Mouse (Mus musculus) bone marrow macrophage, adult 2 months (primary cell): Measurements from ENCODE around the gene Gpsm3. TPM values are rescaled to one million over a fixed set of nuclear protein-coding genes. Genes with fewer than 3 reads are reported as not detected.

Experiments
- H3K27ac ChIP-seq: 2 replicates; pipeline ENCODE4 v1.5.1; 2012; ENCODE audit warnings: low read depth, low read length; ENCODE audit not compliant: insufficient read depth
- H3K4me1 ChIP-seq: 2 replicates; pipeline ENCODE4 v1.6.1; 2012; ENCODE audit warnings: low read length; ENCODE audit not compliant: control insufficient read depth, insufficient read depth
- H3K4me3 ChIP-seq: 2 replicates; pipeline ENCODE4 v1.5.1; 2012; ENCODE audit warnings: mild to moderate bottlenecking, low read length, moderate library complexity; ENCODE audit not compliant: insufficient read depth
- CTCF ChIP-seq: IDR thresholded peaks from 2 replicates; pipeline ENCODE4 v1.5.1; 2012; ENCODE audit warnings: low read depth, mild to moderate bottlenecking, low read length, moderate library complexity
- POLR2A ChIP-seq: IDR thresholded peaks from 2 replicates; pipeline ENCODE4 v1.6.1; 2012; ENCODE audit warnings: mild to moderate bottlenecking, low read depth, low read length, borderline replicate concordance
- polyA plus RNA-seq: library from polyadenylated mRNA; stranded (reverse); fragments of >200 nt; gene quantifications from 2 replicates; pipeline ENCODE4 v1.2.4, GENCODE M21; 2012; ENCODE audit not compliant: missing spikeins, insufficient read depth, insufficient read length

Gene Gpsm3
- polyA plus RNA-seq, 1 experiment: 244 TPM

- peaks cover 10% of the 10 kb centered on the region for H3K4me1 ChIP-seq
- no peak overlapping the region for H3K4me3 ChIP-seq
- TF ChIP-seq POLR2A: no peak
- TF ChIP-seq CTCF: no peak
- H3K27ac ChIP-seq: no peak overlapping the region
These were observed 11.5 kb upstream of the Gpsm3 start for GRCm38 (mm10) chr17:34578070-34578469.

- Histone ChIP-seq H3K4me3 (no peak overlapping the region), H3K27ac (no peak overlapping the region), H3K4me1 (peaks cover 12% of the 10 kb centered on the region)
- TF ChIP-seq POLR2A: no peak
- no peak for TF ChIP-seq CTCF
These were observed 7.1 kb upstream of the Gpsm3 start for GRCm38 (mm10) chr17:34582528-34582927.

GRCm38 (mm10) chr17:34583397-34583796 is 6.2 kb upstream of the Gpsm3 start:
- TF ChIP-seq POLR2A (no peak), CTCF (no peak)
- peaks cover 4% of the 10 kb centered on the region; the same call in 1 of the 2 replicates for H3K4me1 ChIP-seq
- H3K27ac ChIP-seq: no peak overlapping the region
- no peak overlapping the region for H3K4me3 ChIP-seq

- Histone ChIP-seq H3K27ac (no peak overlapping the region), H3K4me3 (no peak overlapping the region), H3K4me1 (peaks cover 7% of the 10 kb centered on the region)
- TF ChIP-seq CTCF: no peak
- TF ChIP-seq POLR2A: no peak
These were observed 5.8 kb upstream of the Gpsm3 start for GRCm38 (mm10) chr17:34583819-34584218.

- H3K4me1 ChIP-seq: peaks cover 12% of the 10 kb centered on the region
- TF ChIP-seq CTCF: no peak
- no peak for TF ChIP-seq POLR2A
- H3K27ac ChIP-seq: no peak overlapping the region
- no peak overlapping the region for H3K4me3 ChIP-seq
These were observed 4.5 kb upstream of the Gpsm3 start for GRCm38 (mm10) chr17:34585121-34585520.

- no peak for TF ChIP-seq POLR2A
- TF ChIP-seq CTCF: no peak
These were observed 3.5 kb upstream of the Gpsm3 start for GRCm38 (mm10) chr17:34585877-34586771.

GRCm38 (mm10) chr17:34586796-34587422 is 2.7 kb upstream of the Gpsm3 start:
- H3K27ac ChIP-seq: peak overlapping the region; percentile 62
- no peak for TF ChIP-seq POLR2A
- TF ChIP-seq CTCF: no peak
- H3K4me3 ChIP-seq: peak overlapping the region; percentile 83
- H3K4me1 ChIP-seq: peaks cover 17% of the 10 kb centered on the region

More at GRCm38 (mm10) chr17:34585877-34586771, 3.5 kb upstream of the Gpsm3 start:
- peaks cover 16% of the 10 kb centered on the region for H3K4me1 ChIP-seq
- peak overlapping the region; percentile 83 for H3K4me3 ChIP-seq
- no peak overlapping the region for H3K27ac ChIP-seq

- H3K27ac ChIP-seq: peak overlapping the region; percentile 67
- peak overlapping the region; percentile 83 for H3K4me3 ChIP-seq
- TF ChIP-seq POLR2A (no peak), CTCF (no peak)
- H3K4me1 ChIP-seq: peaks cover 17% of the 10 kb centered on the region
These were observed 2.2 kb upstream of the Gpsm3 start for GRCm38 (mm10) chr17:34587423-34587811.

- no peak for TF ChIP-seq CTCF
- TF ChIP-seq POLR2A: no peak
- Histone ChIP-seq H3K4me3 (peak overlapping the region; percentile 83), H3K4me1 (peaks cover 17% of the 10 kb centered on the region), H3K27ac (peak overlapping the region; percentile 67)
These were observed 1.8 kb upstream of the Gpsm3 start for GRCm38 (mm10) chr17:34587814-34588213.

- TF ChIP-seq CTCF (no peak), POLR2A (no peak)
- Histone ChIP-seq H3K4me3 (peak overlapping the region; percentile 2; the same call in 1 of the 2 replicates), H3K27ac (no peak overlapping the region), H3K4me1 (peaks cover 17% of the 10 kb centered on the region)
These were observed 839 bp upstream of the Gpsm3 start for GRCm38 (mm10) chr17:34588767-34589166.
